Mouse (Mus musculus): ENCODE measurements around the gene Galm. TPM values are rescaled to one million over a fixed set of nuclear protein-coding genes. Genes with fewer than 3 reads are reported as not detected.
A peak's percentile ranks its signal among the peaks of the same experiment; 100 is the strongest.
"Not testable (repeated sequence)": the region's sequence is repeated elsewhere in the genome, so short reads cannot be mapped to it uniquely, and the experiment has no call there.

The Galm gene
- total RNA-seq, 2 experiments from 2014 or later = 2.3 to 4.2 TPM

- ATAC-seq (replicated peaks; ENCODE audit: low FRiP score, low TSS enrichment, poor library complexity, severe bottlenecking) = no peak
These were observed 53.2 kb downstream of the Galm start for GRCm38 (mm10) chr17:80180468-80180867.

GRCm38 (mm10) chr17:80183615-80184014 is 56.3 kb downstream of the Galm start:
- no peak for ATAC-seq (replicated peaks; ENCODE audit: low FRiP score, low TSS enrichment, poor library complexity, severe bottlenecking)

- ATAC-seq (replicated peaks; ENCODE audit: low FRiP score, low TSS enrichment, poor library complexity, severe bottlenecking) = 0 out of 2 replicates have a peak, but pooled peaks have one; percentile 52
These were observed 65.8 kb downstream of the Galm start for GRCm38 (mm10) chr17:80193075-80193474.

GRCm38 (mm10) chr17:80199160-80199778 is 72.0 kb downstream of the Galm start:
- 0 out of 2 replicates have a peak, but pooled peaks have one; percentile 16 for ATAC-seq (replicated peaks; ENCODE audit: low FRiP score, low TSS enrichment, poor library complexity, severe bottlenecking)

- no peak for ATAC-seq (replicated peaks; ENCODE audit: low FRiP score, low TSS enrichment, poor library complexity, severe bottlenecking)
These were observed 78.4 kb downstream of the Galm start for GRCm38 (mm10) chr17:80205657-80206056.

- peak; percentile 35 for ATAC-seq (replicated peaks; ENCODE audit: low FRiP score, low TSS enrichment, poor library complexity, severe bottlenecking)
These were observed 79.0 kb downstream of the Galm start for GRCm38 (mm10) chr17:80206301-80206670.

- peak; percentile 93 for ATAC-seq (replicated peaks; ENCODE audit: low FRiP score, low TSS enrichment, poor library complexity, severe bottlenecking)
These were observed 79.7 kb downstream of the Galm start, which contains the start of the genes Srsf7 and Ttc39d for GRCm38 (mm10) chr17:80206671-80207581. Gene Srsf7 (minus strand): TSS chr17:80207307. Gene Ttc39d (plus strand): TSS chr17:80207460.

- not testable (repeated sequence) for ATAC-seq (replicated peaks; ENCODE audit: low FRiP score, low TSS enrichment, poor library complexity, severe bottlenecking)
These were observed 86.7 kb downstream of the Galm start for GRCm38 (mm10) chr17:80213998-80214397.

- ATAC-seq (replicated peaks; ENCODE audit: low FRiP score, low TSS enrichment, poor library complexity, severe bottlenecking) = no peak
These were observed 92.9 kb downstream of the Galm start for GRCm38 (mm10) chr17:80220131-80220530.

- no peak for ATAC-seq (replicated peaks; ENCODE audit: low FRiP score, low TSS enrichment, poor library complexity, severe bottlenecking)
These were observed 93.9 kb downstream of the Galm start for GRCm38 (mm10) chr17:80221202-80221601.

- ATAC-seq (replicated peaks; ENCODE audit: low FRiP score, low TSS enrichment, poor library complexity, severe bottlenecking) = peak; percentile 53
These were observed 94.8 kb downstream of the Galm start for GRCm38 (mm10) chr17:80221890-80222628.

- peak; percentile 17; the same call in 1 of the 2 replicates for ATAC-seq (replicated peaks; ENCODE audit: low FRiP score, low TSS enrichment, poor library complexity, severe bottlenecking)
These were observed 96.6 kb downstream of the Galm start for GRCm38 (mm10) chr17:80223829-80224228.

- ATAC-seq (replicated peaks; ENCODE audit: low FRiP score, low TSS enrichment, poor library complexity, severe bottlenecking) = peak; percentile 97
These were observed 97.2 kb downstream of the Galm start, which contains the start of gene Gemin6 for GRCm38 (mm10) chr17:80224326-80225116. Gene Gemin6 (plus strand): TSS chr17:80224441.

- ATAC-seq (replicated peaks; ENCODE audit: low FRiP score, low TSS enrichment, poor library complexity, severe bottlenecking) = peak; percentile 11; the same call in 1 of the 2 replicates
These were observed 97.9 kb downstream of the Galm start for GRCm38 (mm10) chr17:80225142-80225541.

- ATAC-seq (replicated peaks; ENCODE audit: low FRiP score, low TSS enrichment, poor library complexity, severe bottlenecking) = no peak
These were observed 102.1 kb downstream of the Galm start for GRCm38 (mm10) chr17:80229396-80229795.

GRCm38 (mm10) chr17:80233844-80234243 is 106.6 kb downstream of the Galm start:
- no peak for ATAC-seq (replicated peaks; ENCODE audit: low FRiP score, low TSS enrichment, poor library complexity, severe bottlenecking)

- no peak for ATAC-seq (replicated peaks; ENCODE audit: low FRiP score, low TSS enrichment, poor library complexity, severe bottlenecking)
These were observed 107.1 kb downstream of the Galm start for GRCm38 (mm10) chr17:80234376-80234775.
